Mouse (Mus musculus) subcutaneous adipose tissue, adult 2 months (tissue): ENCODE data around the gene Fabp6. TPM values are rescaled to one million over a fixed set of nuclear protein-coding genes. Genes with fewer than 3 reads are reported as not detected.

Experiments
- polyA plus RNA-seq: library from polyadenylated mRNA; depleted of rRNA; stranded (reverse); fragments of >200 nt; gene quantifications from 2 replicates; pipeline ENCODE4 v1.2.3, GENCODE M21; 2012; ENCODE audit warnings: low replicate concordance; rRNA removed

Fabp6 gene
- not detected in 2 replicates for polyA plus RNA-seq

GRCm38 (mm10) chr11:43601440-43601839, at the start of gene Fabp6:
Gene Fabp6 (minus strand): TSS chr11:43601540.

DNA sequence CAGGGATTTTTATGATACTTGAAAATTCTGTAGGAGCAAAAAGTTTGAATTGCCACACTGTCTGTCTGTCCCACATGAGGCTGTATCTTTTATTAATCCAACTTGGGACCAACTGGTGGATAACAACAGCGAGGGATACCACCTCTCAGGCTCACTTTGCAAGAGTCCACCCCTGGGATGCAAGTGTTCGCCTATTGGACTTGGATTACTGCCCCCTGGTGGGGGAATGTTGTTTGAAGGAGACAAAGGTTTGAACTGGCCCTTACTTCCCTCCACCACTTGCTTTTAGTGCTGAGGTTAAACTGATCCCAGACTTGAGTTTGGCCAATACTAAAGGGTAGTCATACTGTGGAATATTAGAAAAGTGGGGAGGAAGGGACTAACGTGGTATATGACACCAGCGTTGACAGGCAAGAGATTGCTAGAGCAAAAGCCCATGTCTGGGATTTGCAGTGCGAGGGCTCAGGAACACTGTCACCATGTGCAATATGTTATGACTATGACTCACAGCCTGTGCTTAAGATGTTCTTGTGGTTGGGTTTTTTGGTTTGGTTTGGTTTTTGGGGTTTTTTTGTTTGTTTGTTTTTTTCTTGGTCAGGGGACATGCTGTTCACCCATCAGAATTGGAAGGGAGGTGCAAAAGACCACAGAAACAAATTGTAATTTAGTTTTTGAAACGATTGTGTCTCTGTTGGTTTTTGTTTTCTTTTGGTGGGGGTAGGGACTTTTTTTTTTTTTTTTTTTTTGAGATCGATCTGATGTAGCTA, 14.8 kb downstream of the Fabp6 start, which contains the start of gene 4933415A04Rik:
TSS of gene 4933415A04Rik (plus strand) at position 717 of the 767 bp plus-strand sequence.

Other genes with a start within 250 kb of the Fabp6 start
- 22.6 and 26.6 TPM in 2 replicates for gene Pttg1, start 175.3 kb downstream of the Fabp6 start, polyA plus RNA-seq
- gene Slu7, start 167.8 kb downstream of the Fabp6 start, polyA plus RNA-seq: 2.5 and 5.2 TPM in 2 replicates
- 13.7 and 15.1 TPM in 2 replicates for gene C1qtnf2, start 127.3 kb downstream of the Fabp6 start, polyA plus RNA-seq
- gene Ccnjl, start 72.8 kb downstream of the Fabp6 start, polyA plus RNA-seq: 0.32 and 1.1 TPM in 2 replicates
- 0.07 and 0.23 TPM in 2 replicates for gene 4933415A04Rik, start 14.5 kb downstream of the Fabp6 start, polyA plus RNA-seq
- 8.1 and 17.1 TPM in 2 replicates for gene Pwwp2a, start 80.5 kb upstream of the Fabp6 start, polyA plus RNA-seq
- gene Ttc1, start 146.5 kb upstream of the Fabp6 start, polyA plus RNA-seq: 17.9 and 19.7 TPM in 2 replicates